Mouse (Mus musculus): ENCODE data around the gene Hectd4. TPM values are rescaled to one million over a fixed set of nuclear protein-coding genes. Genes with fewer than 3 reads are reported as not detected.
A peak's percentile ranks its signal among the peaks of the same experiment; 100 is the strongest.

Gene Hectd4
- total and polyA plus RNA-seq, 2 experiments from 2014 or later: 2.0 to 19.5 TPM

DNA sequence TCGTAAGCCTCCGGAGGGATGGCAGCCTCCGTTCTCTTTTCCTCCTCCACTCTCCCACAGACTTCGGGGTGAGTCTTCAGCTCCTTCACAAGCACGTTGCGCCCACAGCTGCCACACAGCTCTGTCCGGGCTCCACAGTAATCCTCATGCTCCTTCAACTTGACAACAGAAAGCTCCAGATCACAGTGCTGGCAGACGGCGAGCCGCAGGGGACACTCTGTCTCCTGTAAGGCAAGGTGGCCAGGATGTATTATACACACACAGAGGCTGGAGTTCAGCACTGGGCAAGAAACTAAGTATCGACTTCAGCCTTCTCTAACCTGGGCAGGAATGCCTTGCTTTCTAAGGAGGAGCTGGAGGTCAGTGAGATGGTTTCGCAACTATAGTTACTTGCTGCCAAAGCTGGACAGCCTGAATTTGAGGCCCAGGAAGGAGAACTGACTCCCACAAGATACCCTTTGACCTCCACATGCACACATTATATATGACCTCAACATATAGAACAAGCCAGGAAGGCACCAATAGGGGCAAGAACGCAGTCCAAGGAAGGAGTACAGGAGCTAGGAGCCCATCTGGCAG, 158.7 kb downstream of the Hectd4 start:
- H3K27me3 ChIP-seq (ENCODE audit: control insufficient read depth, insufficient read depth, low read length): no peaks in the 10 kb centered on the region
- no peaks in the 10 kb centered on the region for H3K4me1 ChIP-seq (ENCODE audit: control insufficient read depth, insufficient read depth)
- H3K4me3 ChIP-seq (ENCODE audit: low read depth, low read length): no peak overlapping the region
- WGBS: 89% methylated on average over 13 of the region's 13 CpGs
- DNase-seq (ENCODE audit: low spot score) (no peak), ATAC-seq (ENCODE audit: insufficient read depth, low read depth) (no peak)
- no peak overlapping the region for H3K4me2 ChIP-seq (ENCODE audit: low read depth, low read length)
- H3K9me3 ChIP-seq (replicated peaks; ENCODE audit: control insufficient read depth, low read length): no peaks in the 10 kb centered on the region
- H3K9ac ChIP-seq (replicated peaks; ENCODE audit: low read depth, low read length): no peak overlapping the region
- H3K36me3 ChIP-seq (replicated peaks; ENCODE audit: control insufficient read depth, insufficient read depth, low read length): peaks cover 80% of the 10 kb centered on the region
- no peak overlapping the region for H3K27ac ChIP-seq (ENCODE audit: low read depth)
- TF ChIP-seq EP300 (IDR thresholded peaks at IDR 0.05; ENCODE audit: low read depth): no peak
- no peak for TF ChIP-seq CTCF (IDR thresholded peaks at IDR 0.05; ENCODE audit: low read depth)

DNA sequence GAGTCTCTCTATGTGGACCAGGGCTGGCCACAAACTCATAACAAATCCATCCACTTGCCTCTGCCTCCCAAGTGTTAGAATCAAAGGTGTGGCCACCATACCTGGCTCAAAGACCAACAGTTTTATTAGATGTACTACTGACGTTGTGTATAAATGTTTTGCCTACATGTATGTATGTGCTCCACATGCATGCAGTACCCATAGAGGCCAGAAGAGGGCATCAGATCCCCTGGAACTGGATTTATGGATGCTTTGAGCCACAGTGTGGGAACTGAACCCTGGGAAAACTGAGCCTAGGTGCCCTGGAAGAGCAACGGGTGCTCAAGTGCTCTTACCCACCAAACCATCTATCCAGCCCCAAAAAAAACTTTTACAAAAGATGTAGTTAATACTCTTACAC, 160.7 kb downstream of the Hectd4 start:
- DNase-seq (ENCODE audit: low spot score) (no peak), ATAC-seq (ENCODE audit: insufficient read depth, low read depth) (no peak)
- peaks cover 64% of the 10 kb centered on the region for H3K36me3 ChIP-seq (replicated peaks; ENCODE audit: control insufficient read depth, insufficient read depth, low read length)
- no peaks in the 10 kb centered on the region for H3K27me3 ChIP-seq (ENCODE audit: control insufficient read depth, insufficient read depth, low read length)
- H3K4me3 ChIP-seq (ENCODE audit: low read depth, low read length): no peak overlapping the region
- WGBS: 96% methylated on average over 2 of the region's 2 CpGs
- H3K9ac ChIP-seq (replicated peaks; ENCODE audit: low read depth, low read length): no peak overlapping the region
- no peaks in the 10 kb centered on the region for H3K9me3 ChIP-seq (replicated peaks; ENCODE audit: control insufficient read depth, low read length)
- H3K4me1 ChIP-seq (ENCODE audit: control insufficient read depth, insufficient read depth): no peaks in the 10 kb centered on the region
- H3K27ac ChIP-seq (ENCODE audit: low read depth): no peak overlapping the region
- no peak for TF ChIP-seq EP300 (IDR thresholded peaks at IDR 0.05; ENCODE audit: low read depth)
- TF ChIP-seq CTCF (IDR thresholded peaks at IDR 0.05; ENCODE audit: low read depth): peak; percentile 43
- no peak overlapping the region for H3K4me2 ChIP-seq (ENCODE audit: low read depth, low read length)

DNA sequence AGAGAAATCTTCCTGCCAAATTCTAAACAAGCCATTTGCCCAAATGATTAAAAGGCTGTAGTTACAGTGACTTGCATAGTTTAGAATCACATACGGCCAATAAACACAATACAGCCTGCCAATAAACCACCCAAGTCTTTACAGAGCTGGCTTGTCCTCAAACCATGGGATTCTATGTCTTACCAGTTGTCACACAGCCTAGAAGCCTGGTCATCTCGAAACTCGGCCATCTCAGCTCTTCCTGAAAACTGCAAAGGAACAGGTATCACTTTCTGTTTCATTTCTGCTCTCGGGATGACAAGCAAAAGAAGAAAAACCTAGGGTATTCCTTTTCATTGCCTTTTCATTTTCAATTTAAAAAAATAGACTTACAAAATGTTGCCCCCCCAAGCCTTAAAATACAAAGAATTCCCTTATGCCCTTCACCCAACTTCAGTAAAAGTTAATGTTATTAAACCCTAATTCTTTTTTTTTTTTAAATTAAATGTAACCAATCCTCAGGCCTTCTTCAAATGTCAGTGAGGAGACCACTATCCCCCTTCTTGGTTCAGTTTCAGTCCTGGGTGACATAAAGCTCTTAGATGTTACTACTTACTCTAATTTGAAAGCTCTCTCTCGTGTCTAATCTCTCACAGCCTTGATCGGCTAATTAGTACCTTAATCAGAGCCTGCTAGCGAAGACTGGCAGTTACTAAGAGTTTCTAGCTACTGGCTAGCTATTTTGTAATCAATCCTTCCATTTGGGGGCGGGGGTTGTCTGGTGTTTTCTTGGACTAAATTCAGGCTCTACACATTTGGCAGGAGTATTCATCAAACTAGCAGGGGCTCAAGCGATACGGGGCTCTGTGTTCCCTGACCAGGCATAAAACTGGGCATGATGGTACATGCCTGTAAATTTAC, 164.1 kb downstream of the Hectd4 start:
- TF ChIP-seq CTCF (IDR thresholded peaks at IDR 0.05; ENCODE audit: low read depth) (no peak), EP300 (IDR thresholded peaks at IDR 0.05; ENCODE audit: low read depth) (no peak)
- peak overlapping the region; percentile 97 for H3K27ac ChIP-seq (ENCODE audit: low read depth)
- no peak for DNase-seq (ENCODE audit: low spot score)
- no peaks in the 10 kb centered on the region for H3K27me3 ChIP-seq (ENCODE audit: control insufficient read depth, insufficient read depth, low read length)
- peaks cover 36% of the 10 kb centered on the region for H3K36me3 ChIP-seq (replicated peaks; ENCODE audit: control insufficient read depth, insufficient read depth, low read length)
- H3K4me1 ChIP-seq (ENCODE audit: control insufficient read depth, insufficient read depth): peaks cover 4% of the 10 kb centered on the region; the same call in 1 of the 2 replicates
- H3K4me2 ChIP-seq (ENCODE audit: low read depth, low read length): peak overlapping the region; percentile 60
- peak overlapping the region; percentile 90 for H3K9ac ChIP-seq (replicated peaks; ENCODE audit: low read depth, low read length)
- no peaks in the 10 kb centered on the region for H3K9me3 ChIP-seq (replicated peaks; ENCODE audit: control insufficient read depth, low read length)
- WGBS: 40% methylated on average over 10 of the region's 10 CpGs
- peak overlapping the region; percentile 83 for H3K4me3 ChIP-seq (ENCODE audit: low read depth, low read length)
- ATAC-seq (ENCODE audit: insufficient read depth, low read depth): no peak

DNA sequence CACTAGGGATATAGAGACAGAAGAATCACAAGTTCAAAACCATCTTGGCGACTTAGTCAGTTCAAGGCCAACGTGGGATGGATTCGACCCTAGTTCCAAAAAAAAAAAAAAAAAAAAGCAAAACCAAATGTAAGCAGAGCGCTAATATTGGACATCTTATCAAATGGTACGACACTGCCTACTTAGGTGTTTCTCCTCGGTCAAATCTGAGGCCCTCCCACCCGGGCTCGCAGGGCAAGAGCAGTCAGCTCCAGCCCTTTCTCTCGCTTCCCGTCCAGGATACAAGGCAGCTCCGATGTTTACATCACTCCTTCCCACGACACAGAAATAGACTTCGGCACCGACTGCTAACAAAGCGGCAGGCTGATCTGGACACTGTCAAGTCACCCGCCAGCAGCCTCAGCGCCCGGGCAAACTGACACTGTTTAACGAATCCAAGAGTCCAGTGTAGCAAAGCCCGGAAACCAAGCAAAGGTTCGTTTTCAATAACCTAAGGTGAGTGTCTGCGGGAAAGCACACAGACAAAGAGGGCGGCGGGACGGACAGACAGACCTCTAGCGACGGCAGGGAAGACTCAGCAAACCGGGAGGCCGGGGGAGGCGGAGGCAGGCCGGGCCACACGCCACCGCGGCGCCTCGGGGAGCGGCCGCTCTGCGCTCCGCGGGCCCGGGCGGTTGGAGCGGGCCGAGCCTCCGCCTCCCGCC, 164.9 kb downstream of the Hectd4 start:
- ATAC-seq (ENCODE audit: insufficient read depth, low read depth) (peak; percentile 85), DNase-seq (ENCODE audit: low spot score) (peak; percentile 80)
- peak overlapping the region; percentile 97 for H3K27ac ChIP-seq (ENCODE audit: low read depth)
- H3K36me3 ChIP-seq (replicated peaks; ENCODE audit: control insufficient read depth, insufficient read depth, low read length): peaks cover 28% of the 10 kb centered on the region
- H3K4me1 ChIP-seq (ENCODE audit: control insufficient read depth, insufficient read depth): peaks cover 4% of the 10 kb centered on the region; the same call in 1 of the 2 replicates
- H3K27me3 ChIP-seq (ENCODE audit: control insufficient read depth, insufficient read depth, low read length): no peaks in the 10 kb centered on the region
- under 1% methylated on average over 28 of the region's 47 CpGs for WGBS
- H3K4me3 ChIP-seq (ENCODE audit: low read depth, low read length): peak overlapping the region; percentile 83
- TF ChIP-seq EP300 (IDR thresholded peaks at IDR 0.05; ENCODE audit: low read depth) (no peak), CTCF (IDR thresholded peaks at IDR 0.05; ENCODE audit: low read depth) (no peak)
- no peaks in the 10 kb centered on the region for H3K9me3 ChIP-seq (replicated peaks; ENCODE audit: control insufficient read depth, low read length)
- H3K4me2 ChIP-seq (ENCODE audit: low read depth, low read length): peak overlapping the region; percentile 60
- peak overlapping the region; percentile 90 for H3K9ac ChIP-seq (replicated peaks; ENCODE audit: low read depth, low read length)

DNA sequence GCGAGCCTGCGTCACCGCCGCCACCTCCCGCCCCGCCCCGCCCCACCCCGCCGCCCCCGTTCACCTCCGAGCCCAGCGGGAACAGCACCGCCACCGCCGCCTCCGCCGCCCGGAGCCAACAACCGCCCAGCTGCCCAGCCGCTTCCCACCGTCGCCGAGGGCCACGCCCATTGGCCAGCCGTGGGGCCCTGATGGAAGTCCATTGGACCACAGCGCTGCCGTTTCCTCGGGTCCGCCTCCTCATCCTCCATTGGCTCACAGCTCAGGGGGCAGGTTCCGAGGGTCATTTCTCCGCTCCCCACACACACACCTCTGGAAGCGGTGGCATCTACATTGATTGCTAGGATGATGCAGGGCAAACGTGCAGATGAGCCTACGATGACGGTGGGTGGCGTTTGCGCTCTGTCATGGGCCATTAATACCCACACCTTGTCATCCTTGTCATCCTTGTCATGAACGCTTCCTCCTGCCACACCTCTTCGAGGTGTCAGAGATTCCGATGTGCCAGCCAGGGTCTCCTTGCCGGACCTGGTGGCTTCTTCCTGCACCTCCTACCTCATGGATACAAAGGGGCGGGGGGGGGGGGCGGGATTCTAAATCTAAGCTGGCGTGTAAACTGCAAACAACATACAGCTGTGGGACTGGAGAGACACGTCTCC, 165.6 kb downstream of the Hectd4 start, which contains the start of gene Trafd1:
Gene Trafd1, minus strand, starts transcription at position 172 of the 659 bp plus-strand sequence.
- ATAC-seq (ENCODE audit: insufficient read depth, low read depth): peak; percentile 92
- WGBS: under 1% methylated on average over 36 of the region's 45 CpGs
- no peak for TF ChIP-seq EP300 (IDR thresholded peaks at IDR 0.05; ENCODE audit: low read depth)
- no peak for TF ChIP-seq CTCF (IDR thresholded peaks at IDR 0.05; ENCODE audit: low read depth)

More for the DNA sequence above, 165.6 kb downstream of the Hectd4 start, which contains the start of gene Trafd1:
- H3K27me3 ChIP-seq (ENCODE audit: control insufficient read depth, insufficient read depth, low read length): no peaks in the 10 kb centered on the region
- H3K4me2 ChIP-seq (ENCODE audit: low read depth, low read length): peak within 1 kb of the TSS; percentile 60
- H3K27ac ChIP-seq (ENCODE audit: low read depth): peak within 1 kb of the TSS; percentile 97
- H3K9ac ChIP-seq (replicated peaks; ENCODE audit: low read depth, low read length): peak within 1 kb of the TSS; percentile 90
- DNase-seq (ENCODE audit: low spot score): peak; percentile 96
- H3K4me1 ChIP-seq (ENCODE audit: control insufficient read depth, insufficient read depth): peaks cover 4% of the 10 kb centered on the region; the same call in 1 of the 2 replicates
- peak within 1 kb of the TSS; percentile 83 for H3K4me3 ChIP-seq (ENCODE audit: low read depth, low read length)
- H3K36me3 ChIP-seq (replicated peaks; ENCODE audit: control insufficient read depth, insufficient read depth, low read length): peaks cover 22% of the 10 kb centered on the region
- H3K9me3 ChIP-seq (replicated peaks; ENCODE audit: control insufficient read depth, low read length): no peaks in the 10 kb centered on the region
